Mouse (Mus musculus) liver, postnatal 0 days (tissue): Measurements from ENCODE around the gene Epor.

ENCODE experiments used
- CTCF ChIP-seq: sonication (generic); IDR thresholded peaks from 2 replicates; pipeline ENCODE4 v1.5.1; 2016; ENCODE audit warnings: antibody characterized with exemption, low read depth
- EP300 ChIP-seq: IDR thresholded peaks from 2 replicates; pipeline ENCODE4 v1.6.1; 2016; ENCODE audit warnings: antibody characterized with exemption, low read depth, mild to moderate bottlenecking

DNA sequence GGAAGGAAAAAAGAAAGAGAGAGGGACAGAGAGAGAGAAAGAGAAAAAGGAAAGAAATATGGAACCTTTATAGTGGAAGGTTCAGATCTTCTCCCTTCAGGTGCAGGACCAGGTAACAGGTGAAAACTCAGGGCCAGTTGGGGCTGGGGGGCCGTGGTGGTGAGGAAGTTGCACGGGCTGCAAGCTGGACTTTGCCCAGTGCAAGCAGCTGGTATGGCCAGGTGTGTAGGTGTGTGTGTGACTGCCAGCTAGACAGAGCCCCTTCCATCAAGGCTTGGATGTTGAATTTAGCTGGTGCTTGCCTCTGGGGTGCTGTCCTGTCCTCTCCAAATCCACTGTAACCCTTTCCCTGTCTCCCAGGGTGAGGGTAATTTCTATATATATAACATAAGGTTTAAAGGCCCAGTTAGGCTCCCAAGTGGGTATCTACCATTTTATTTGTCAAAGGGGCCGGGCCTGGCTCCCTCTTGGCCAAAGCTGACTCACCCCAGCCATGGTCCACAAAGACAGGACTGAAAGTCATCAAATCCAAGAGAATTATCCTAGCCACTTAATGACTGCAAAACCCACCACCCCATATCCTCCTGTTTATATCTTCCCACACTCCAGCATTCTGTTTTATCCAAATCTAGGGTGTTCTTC, 46.3 kb downstream of the Epor start:
- no peak for TF ChIP-seq CTCF
- no peak for TF ChIP-seq EP300
